Mouse (Mus musculus) forebrain, embryonic 10.5 days (tissue): ENCODE data around the gene Drosha. TPM values are rescaled to one million over a fixed set of nuclear protein-coding genes. Genes with fewer than 3 reads are reported as not detected.
A peak's percentile ranks its signal among the peaks of the same experiment; 100 is the strongest.
"Not testable (repeated sequence)": the region's sequence is repeated elsewhere in the genome, so short reads cannot be mapped to it uniquely, and the experiment has no call there.

Experiments used
- DNase-seq: peaks from one replicate; pipeline ENCODE4 v3.0.0-alpha.2; 2017; ENCODE audit warnings: low spot score; ENCODE audit errors: extremely low spot score
- H3K27ac ChIP-seq: fragments of 300-500 bp; sonication (generic); 2 replicates; pipeline ENCODE4 v1.5.1; 2016; ENCODE audit warnings: mild to moderate bottlenecking
- H3K27me3 ChIP-seq: fragments of 300-500 bp; sonication (generic); 2 replicates; pipeline ENCODE4 v1.6.1; 2016; ENCODE audit warnings: mild to moderate bottlenecking; ENCODE audit not compliant: poor library complexity, severe bottlenecking
- H3K36me3 ChIP-seq: fragments of 300-500 bp; sonication (generic); replicated peaks from 2 replicates; pipeline ENCODE4 v1.6.1; 2016; ENCODE audit warnings: mild to moderate bottlenecking, moderate library complexity
- H3K4me1 ChIP-seq: fragments of 300-500 bp; sonication (generic); 2 replicates; pipeline ENCODE4 v1.6.1; 2016
- H3K4me3 ChIP-seq: fragments of 300-500 bp; sonication (generic); 2 replicates; pipeline ENCODE4 v1.5.1; 2016; ENCODE audit warnings: mild to moderate bottlenecking, moderate library complexity
- H3K9me3 ChIP-seq: fragments of 300-500 bp; sonication (generic); 2 replicates; pipeline ENCODE4 v1.6.1; 2016; ENCODE audit warnings: mild to moderate bottlenecking, moderate library complexity
- WGBS: fragments of 180-500 bp; shearing (Covaris S2); methylation state at CpG from one replicate; pipeline ENCODE4 v1.1.7; 2016; 5-methylcytosine and 5-hydroxymethylcytosine counted together
- polyA plus RNA-seq: library from polyadenylated mRNA; unstranded; fragments of >200 nt; fragmentation: Nextera tagmentation; extraction: Ambion mirVana; gene quantifications from 2 replicates; pipeline ENCODE4 v1.2.1, GENCODE M21; 2016

Drosha gene
- 87.7 and 88.1 TPM in 2 replicates for polyA plus RNA-seq

- peak within 1 kb of the TSS; percentile 99 for H3K27ac ChIP-seq
- H3K4me1 ChIP-seq, result peaks cover 33% of the 10 kb centered on the region
- WGBS, result under 1% methylated on average over 67 of the region's 67 CpGs
- no peaks in the 10 kb centered on the region for H3K9me3 ChIP-seq
- peak; percentile 94 for DNase-seq
- no peaks in the 10 kb centered on the region for H3K27me3 ChIP-seq
- peaks cover 67% of the 10 kb centered on the region for H3K36me3 ChIP-seq
- H3K4me3 ChIP-seq, result peak within 1 kb of the TSS; percentile 94
These were observed at the start of gene Drosha, which contains the start of gene 6030458C11Rik for GRCm38 (mm10) chr15:12824197-12824952. Gene Drosha (plus strand): TSS chr15:12824815. Gene 6030458C11Rik (minus strand): TSS chr15:12824649.

GRCm38 (mm10) chr15:12781296-12781695 is 43.3 kb upstream of the Drosha start:
- H3K4me3 ChIP-seq, result no peak overlapping the region
- no peak for DNase-seq
- H3K36me3 ChIP-seq, result no peaks in the 10 kb centered on the region
- 88% methylated on average over 6 of the region's 6 CpGs for WGBS
- H3K27me3 ChIP-seq, result no peaks in the 10 kb centered on the region
- no peaks in the 10 kb centered on the region; the same call in 1 of the 2 replicates for H3K9me3 ChIP-seq
- no peaks in the 10 kb centered on the region for H3K4me1 ChIP-seq
- H3K27ac ChIP-seq, result no peak overlapping the region

GRCm38 (mm10) chr15:12781729-12782326 is 42.8 kb upstream of the Drosha start:
- H3K4me1 ChIP-seq, result no peaks in the 10 kb centered on the region
- no peaks in the 10 kb centered on the region for H3K36me3 ChIP-seq
- H3K9me3 ChIP-seq, result no peaks in the 10 kb centered on the region; the same call in 1 of the 2 replicates
- no peaks in the 10 kb centered on the region for H3K27me3 ChIP-seq
- H3K27ac ChIP-seq, result no peak overlapping the region
- H3K4me3 ChIP-seq, result no peak overlapping the region
- DNase-seq, result no peak
- 87% methylated on average over 14 of the region's 16 CpGs for WGBS

GRCm38 (mm10) chr15:12788536-12788935 is 36.1 kb upstream of the Drosha start:
- Histone ChIP-seq H3K36me3 (no peaks in the 10 kb centered on the region), H3K9me3 (no peaks in the 10 kb centered on the region), H3K4me3 (no peak overlapping the region), H3K4me1 (peaks cover 11% of the 10 kb centered on the region), H3K27me3 (no peaks in the 10 kb centered on the region), H3K27ac (peak overlapping the region; percentile 77; the same call in 1 of the 2 replicates)
- WGBS, result 76% methylated on average over 5 of the region's 5 CpGs
- DNase-seq, result no peak

- Histone ChIP-seq H3K36me3 (no peaks in the 10 kb centered on the region), H3K4me3 (no peak overlapping the region), H3K9me3 (no peaks in the 10 kb centered on the region), H3K27me3 (no peaks in the 10 kb centered on the region), H3K4me1 (peaks cover 20% of the 10 kb centered on the region), H3K27ac (peak overlapping the region; percentile 77)
- no peak for DNase-seq
- 36% methylated on average over 10 of the region's 10 CpGs for WGBS
These were observed 35.2 kb upstream of the Drosha start for GRCm38 (mm10) chr15:12789406-12789867.

- H3K27ac ChIP-seq, result no peak overlapping the region
- no peaks in the 10 kb centered on the region for H3K9me3 ChIP-seq
- no peak for DNase-seq
- no peak overlapping the region for H3K4me3 ChIP-seq
- no peaks in the 10 kb centered on the region for H3K27me3 ChIP-seq
- WGBS, result 52% methylated on average over 6 of the region's 6 CpGs
- no peaks in the 10 kb centered on the region for H3K36me3 ChIP-seq
- H3K4me1 ChIP-seq, result peaks cover 17% of the 10 kb centered on the region
These were observed 30.3 kb upstream of the Drosha start for GRCm38 (mm10) chr15:12794311-12794710.

- DNase-seq, result peak; percentile 50
- Histone ChIP-seq H3K9me3 (no peaks in the 10 kb centered on the region), H3K27me3 (no peaks in the 10 kb centered on the region), H3K4me1 (peaks cover 11% of the 10 kb centered on the region), H3K36me3 (no peaks in the 10 kb centered on the region), H3K4me3 (no peak overlapping the region), H3K27ac (no peak overlapping the region)
- 0% methylated on average over 2 of the region's 2 CpGs for WGBS
These were observed 29.1 kb upstream of the Drosha start for GRCm38 (mm10) chr15:12795457-12795894.

GRCm38 (mm10) chr15:12795909-12796470 is 28.6 kb upstream of the Drosha start:
- peaks cover 11% of the 10 kb centered on the region for H3K4me1 ChIP-seq
- no peak for DNase-seq
- H3K36me3 ChIP-seq, result no peaks in the 10 kb centered on the region
- no peak overlapping the region for H3K4me3 ChIP-seq
- no peaks in the 10 kb centered on the region for H3K27me3 ChIP-seq
- WGBS, result 35% methylated on average over 13 of the region's 13 CpGs
- H3K27ac ChIP-seq, result no peak overlapping the region
- no peaks in the 10 kb centered on the region for H3K9me3 ChIP-seq

- 92% methylated on average over 6 of the region's 6 CpGs for WGBS
These were observed 26.6 kb upstream of the Drosha start for GRCm38 (mm10) chr15:12798043-12798442.

GRCm38 (mm10) chr15:12800405-12801141 is 24.0 kb upstream of the Drosha start:
- no peaks in the 10 kb centered on the region for H3K27me3 ChIP-seq
- no peak overlapping the region for H3K27ac ChIP-seq
- H3K4me3 ChIP-seq, result no peak overlapping the region
- 67% methylated on average over 15 of the region's 15 CpGs for WGBS
- H3K36me3 ChIP-seq, result peaks cover under 1% of the 10 kb centered on the region
- DNase-seq, result no peak
- no peaks in the 10 kb centered on the region for H3K4me1 ChIP-seq
- H3K9me3 ChIP-seq, result no peaks in the 10 kb centered on the region

More at GRCm38 (mm10) chr15:12798043-12798442, 26.6 kb upstream of the Drosha start:
- no peak overlapping the region for H3K27ac ChIP-seq
- H3K27me3 ChIP-seq, result no peaks in the 10 kb centered on the region
- no peaks in the 10 kb centered on the region for H3K9me3 ChIP-seq
- DNase-seq, result no peak
- H3K4me1 ChIP-seq, result peaks cover 11% of the 10 kb centered on the region
- no peaks in the 10 kb centered on the region for H3K36me3 ChIP-seq
- H3K4me3 ChIP-seq, result no peak overlapping the region

GRCm38 (mm10) chr15:12801142-12801506 is 23.5 kb upstream of the Drosha start:
- H3K27ac ChIP-seq, H3K4me3 ChIP-seq, H3K27me3 ChIP-seq, H3K36me3 ChIP-seq, H3K4me1 ChIP-seq, H3K9me3 ChIP-seq, DNase-seq: not testable (repeated sequence)
- WGBS, result 94% methylated on average over 2 of the region's 2 CpGs

GRCm38 (mm10) chr15:12805071-12805470 is 19.5 kb upstream of the Drosha start:
- no peaks in the 10 kb centered on the region for H3K9me3 ChIP-seq
- peaks cover 46% of the 10 kb centered on the region for H3K36me3 ChIP-seq
- no peaks in the 10 kb centered on the region for H3K4me1 ChIP-seq
- DNase-seq, result no peak
- 86% methylated on average over 4 of the region's 4 CpGs for WGBS
- H3K27ac ChIP-seq, result no peak overlapping the region
- no peaks in the 10 kb centered on the region for H3K27me3 ChIP-seq
- no peak overlapping the region for H3K4me3 ChIP-seq
